ENCODE assay signal across 8 mouse cellular contexts in the genomic region with DNA sequence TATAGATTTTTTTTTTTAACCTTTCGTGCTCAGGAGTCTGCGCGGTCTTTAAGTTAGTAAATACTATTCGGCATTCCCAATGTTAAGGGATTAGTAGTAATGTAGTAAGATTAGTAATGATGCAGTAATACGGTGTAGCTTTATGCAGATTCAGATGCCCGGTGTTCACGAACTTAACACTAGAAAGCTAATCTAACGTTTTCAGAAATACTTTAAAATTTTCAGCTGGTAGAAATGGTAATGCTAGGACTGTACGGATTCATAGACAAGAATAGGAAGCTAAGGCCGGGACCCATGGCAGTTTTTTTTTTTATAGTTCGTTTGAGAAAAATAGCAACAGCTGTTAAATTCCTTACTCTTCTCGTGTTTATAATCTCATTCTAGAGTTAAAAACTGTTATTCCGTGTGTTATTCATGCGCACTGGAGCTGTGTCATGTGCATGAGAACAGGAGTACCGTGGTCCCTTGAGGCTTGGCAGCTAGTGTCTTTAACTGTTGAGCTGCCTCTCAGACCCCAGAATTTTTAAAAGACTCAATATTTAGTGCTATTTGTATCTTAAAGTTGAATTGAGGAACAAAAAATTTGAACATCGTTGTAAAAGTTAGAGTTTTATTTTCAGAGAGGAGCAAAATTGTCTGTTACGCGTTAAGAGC. TPM values are rescaled to one million over a fixed set of nuclear protein-coding genes. Genes with fewer than 3 reads are reported as not detected.
DNase-seq lines count a peak whose midpoint lies in the region; ATAC-seq and TF ChIP-seq lines count a peak whose summit lies in the region.

No protein-coding gene starts in this region.

- H3K27ac ChIP-seq in embryonic facial prominence, embryonic 12.5 days = no peak overlapping the region
- H3K27ac ChIP-seq in intestine, embryonic 16.5 days (ENCODE audit: low read length) = no peak overlapping the region
- H3K27ac ChIP-seq in neural tube, embryonic 12.5 days = no peak overlapping the region

- H3K9ac ChIP-seq in embryonic facial prominence, embryonic 12.5 days = peak overlapping the region; percentile 90
- peak overlapping the region; percentile 97 for H3K9ac ChIP-seq in intestine, embryonic 16.5 days (ENCODE audit: low read depth, low read length)
- H3K9ac ChIP-seq in neural tube, embryonic 12.5 days = peak overlapping the region; percentile 88

- TF ChIP-seq CTCF in C2C12 (IDR thresholded peaks at IDR 0.05; ENCODE audit: control insufficient read depth, insufficient read depth, insufficient read length) = no peak

- peaks cover 23% of the 10 kb centered on the region for H3K36me3 ChIP-seq in C2C12 (ENCODE audit: control insufficient read depth, insufficient read depth)
- no peaks in the 10 kb centered on the region; the same call in 1 of the 2 replicates for H3K36me3 ChIP-seq in embryonic facial prominence, embryonic 12.5 days
- no peaks in the 10 kb centered on the region for H3K36me3 ChIP-seq in intestine, embryonic 16.5 days (ENCODE audit: control insufficient read depth, insufficient read depth, low read length)
- no peaks in the 10 kb centered on the region; the same call in 1 of the 2 replicates for H3K36me3 ChIP-seq in neural tube, embryonic 12.5 days

- DNase-seq in embryo, embryonic 10 days (ENCODE audit: low spot score) = peak; percentile 29
- no peak for DNase-seq in embryo, embryonic 9.5 days (ENCODE audit: extremely low spot score)
- no peak for DNase-seq in spleen, postnatal 10 days (ENCODE audit: low spot score in 2 of 2)
- no peak for DNase-seq in kidney, adult 9 months

- H3ac ChIP-seq in C2C12 (ENCODE audit: control insufficient read depth, insufficient read length, low read depth) = peak overlapping the region; percentile 13

- no peak for ATAC-seq in embryonic facial prominence, embryonic 12.5 days (ENCODE audit: insufficient number of reproducible peaks, insufficient read depth, low FRiP score, low TSS enrichment)
- peak; percentile 14; the same call in 1 of the 2 replicates for ATAC-seq in intestine, embryonic 16.5 days
- peak; percentile 35 for ATAC-seq in neural tube, embryonic 12.5 days (ENCODE audit: low FRiP score, low read depth)

- 15% methylated on average over 18 of the region's 18 CpGs for WGBS in embryonic facial prominence, embryonic 12.5 days
- WGBS in intestine, embryonic 16.5 days = 11% methylated on average over 18 of the region's 18 CpGs
- 19% methylated on average over 18 of the region's 18 CpGs for WGBS in neural tube, embryonic 12.5 days

- peaks cover 60% of the 10 kb centered on the region for H3K79me2 ChIP-seq in C2C12 (ENCODE audit: control insufficient read depth, insufficient read depth)

- H3K4me2 ChIP-seq in embryonic facial prominence, embryonic 12.5 days (replicated peaks) = peak overlapping the region; percentile 60
- peak overlapping the region; percentile 66 for H3K4me2 ChIP-seq in intestine, embryonic 16.5 days (ENCODE audit: low read depth, low read length)
- peak overlapping the region; percentile 64 for H3K4me2 ChIP-seq in neural tube, embryonic 12.5 days (replicated peaks)

- H3K4me1 ChIP-seq in embryonic facial prominence, embryonic 12.5 days = peaks cover 14% of the 10 kb centered on the region; the same call in 1 of the 2 replicates
- H3K4me1 ChIP-seq in intestine, embryonic 16.5 days (ENCODE audit: control insufficient read depth, insufficient read depth, low read length) = peaks cover 14% of the 10 kb centered on the region
- peaks cover 7% of the 10 kb centered on the region for H3K4me1 ChIP-seq in neural tube, embryonic 12.5 days

- H3K4me3 ChIP-seq in C2C12 (ENCODE audit: insufficient read depth, poor library complexity, severe bottlenecking) = peak overlapping the region; percentile 56
- peak overlapping the region; percentile 93 for H3K4me3 ChIP-seq in embryonic facial prominence, embryonic 12.5 days
- peak overlapping the region; percentile 96 for H3K4me3 ChIP-seq in intestine, embryonic 16.5 days (ENCODE audit: low read length)
- H3K4me3 ChIP-seq in neural tube, embryonic 12.5 days = peak overlapping the region; percentile 89

- H3K27me3 ChIP-seq in C2C12 (ENCODE audit: control insufficient read depth, insufficient read depth, insufficient read length) = no peaks in the 10 kb centered on the region
- no peaks in the 10 kb centered on the region for H3K27me3 ChIP-seq in embryonic facial prominence, embryonic 12.5 days
- H3K27me3 ChIP-seq in intestine, embryonic 16.5 days (replicated peaks; ENCODE audit: control insufficient read depth, insufficient read depth, low read length) = no peaks in the 10 kb centered on the region
- no peaks in the 10 kb centered on the region for H3K27me3 ChIP-seq in neural tube, embryonic 12.5 days (replicated peaks)

- H3K9me3 ChIP-seq in embryonic facial prominence, embryonic 12.5 days = no peaks in the 10 kb centered on the region
- H3K9me3 ChIP-seq in intestine, embryonic 16.5 days (ENCODE audit: control insufficient read depth, low read length) = no peaks in the 10 kb centered on the region
- H3K9me3 ChIP-seq in neural tube, embryonic 12.5 days = no peaks in the 10 kb centered on the region

- H3K79me3 ChIP-seq in C2C12 (ENCODE audit: low read depth) = peaks cover 58% of the 10 kb centered on the region

TF ChIP-seq in C2C12, 6 proteins besides CTCF, POLR2A, EP300 and RAD21:
- no peak for TF ChIP-seq CEBPB (IDR thresholded peaks at IDR 0.05; ENCODE audit: low read depth)
- TF ChIP-seq MYOD1 (IDR thresholded peaks at IDR 0.05; ENCODE audit: control insufficient read depth, insufficient read length, low read depth) = no peak
- no peak for TF ChIP-seq USF1 (IDR thresholded peaks at IDR 0.05; ENCODE audit: low read depth)
- TF ChIP-seq MAX (IDR thresholded peaks at IDR 0.05) = no peak
- TF ChIP-seq FOSL1 (IDR thresholded peaks at IDR 0.05; ENCODE audit: insufficient read depth, low read length, poor library complexity, severe bottlenecking) = no peak
- TF ChIP-seq MYOG (IDR thresholded peaks at IDR 0.05; ENCODE audit: control insufficient read depth, extremely low read depth, insufficient read length) = no peak
TF ChIP-seq in C2C12: peak in this region for 0.

RNA-seq across cellular contexts. Expression of a gene that starts 0.9 kb away (rescaled TPM):
- polyA plus RNA-seq in C2C12 (2012; fragmentation: generic; extraction: Trizol) = 4.3 TPM
- polyA plus RNA-seq in embryonic facial prominence, embryonic 12.5 days (2016; fragmentation: Nextera tagmentation; extraction: Ambion mirVana) = 77.0 and 84.7 TPM in 2 replicates
- 33.4 and 37.5 TPM in 2 replicates for polyA plus RNA-seq in intestine, embryonic 16.5 days (2015; fragmentation: Nextera tagmentation; extraction: Ambion mirVana)
- polyA plus RNA-seq in neural tube, embryonic 12.5 days (2016; fragmentation: Nextera tagmentation; extraction: Ambion mirVana) = 55.4 and 56.6 TPM in 2 replicates

RNA-seq across cellular contexts. Expression of a gene that starts 36.8 kb away (rescaled TPM):
- polyA plus RNA-seq in C2C12 (2012; fragmentation: generic; extraction: Trizol) = 72.5 TPM
- polyA plus RNA-seq in embryonic facial prominence, embryonic 12.5 days (2016; fragmentation: Nextera tagmentation; extraction: Ambion mirVana) = 505 and 538 TPM in 2 replicates
- polyA plus RNA-seq in intestine, embryonic 16.5 days (2015; fragmentation: Nextera tagmentation; extraction: Ambion mirVana) = 262 and 301 TPM in 2 replicates
- polyA plus RNA-seq in neural tube, embryonic 12.5 days (2016; fragmentation: Nextera tagmentation; extraction: Ambion mirVana) = 516 and 548 TPM in 2 replicates

RNA-seq across cellular contexts. Expression of a gene that starts 38.4 kb away (rescaled TPM):
- 2.3 TPM for polyA plus RNA-seq in C2C12 (2012; fragmentation: generic; extraction: Trizol)
- 14.2 and 16.5 TPM in 2 replicates for polyA plus RNA-seq in embryonic facial prominence, embryonic 12.5 days (2016; fragmentation: Nextera tagmentation; extraction: Ambion mirVana)
- polyA plus RNA-seq in intestine, embryonic 16.5 days (2015; fragmentation: Nextera tagmentation; extraction: Ambion mirVana) = 4.2 and 4.4 TPM in 2 replicates
- polyA plus RNA-seq in neural tube, embryonic 12.5 days (2016; fragmentation: Nextera tagmentation; extraction: Ambion mirVana) = 12.1 and 15.8 TPM in 2 replicates
